Mouse (Mus musculus): Measurements from ENCODE around the gene Raph1. TPM values are rescaled to one million over a fixed set of nuclear protein-coding genes. Genes with fewer than 3 reads are reported as not detected.
A peak's percentile ranks its signal among the peaks of the same experiment; 100 is the strongest.
"Not testable (repeated sequence)": the region's sequence is repeated elsewhere in the genome, so short reads cannot be mapped to it uniquely, and the experiment has no call there.

Raph1 gene
- total RNA-seq, 2 experiments from 2014 or later: 87.3 to 96.3 TPM

DNA sequence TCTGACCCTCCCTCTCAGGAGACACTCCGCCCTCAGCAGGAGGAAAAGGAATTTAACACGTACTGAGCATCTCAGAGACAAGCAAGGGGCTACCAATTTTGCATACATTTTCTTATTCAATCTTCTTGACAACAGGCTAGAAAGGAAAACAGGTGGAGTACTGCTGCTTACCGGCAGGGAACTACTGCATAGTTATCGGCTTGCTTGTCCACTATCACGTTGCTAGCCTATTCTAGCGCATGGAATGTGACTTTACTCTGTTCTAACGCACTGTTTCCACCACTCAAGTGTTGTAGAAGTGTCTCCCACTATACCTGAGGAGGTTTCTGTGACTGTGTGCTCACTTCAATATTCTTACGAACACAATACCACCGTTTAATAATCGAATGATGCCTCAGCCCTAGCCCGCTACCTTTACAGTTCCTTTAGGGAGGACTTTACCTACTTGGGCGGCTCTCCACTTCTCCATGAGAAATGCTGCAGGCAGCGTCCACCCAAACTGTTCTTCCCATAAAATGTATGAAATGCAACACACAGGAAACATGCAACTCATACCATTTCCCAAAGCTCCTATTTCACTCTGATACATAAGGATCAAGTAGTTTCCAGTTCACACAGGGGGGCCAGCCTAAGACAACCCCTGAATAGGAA, 1.5 kb downstream of the Raph1 start:
- DNase-seq: peak; percentile 20

GRCm38 (mm10) chr1:60564691-60565090, 2.2 kb downstream of the Raph1 start:
- no peak for DNase-seq

GRCm38 (mm10) chr1:60563021-60563420, 3.9 kb downstream of the Raph1 start:
- DNase-seq: no peak

DNA sequence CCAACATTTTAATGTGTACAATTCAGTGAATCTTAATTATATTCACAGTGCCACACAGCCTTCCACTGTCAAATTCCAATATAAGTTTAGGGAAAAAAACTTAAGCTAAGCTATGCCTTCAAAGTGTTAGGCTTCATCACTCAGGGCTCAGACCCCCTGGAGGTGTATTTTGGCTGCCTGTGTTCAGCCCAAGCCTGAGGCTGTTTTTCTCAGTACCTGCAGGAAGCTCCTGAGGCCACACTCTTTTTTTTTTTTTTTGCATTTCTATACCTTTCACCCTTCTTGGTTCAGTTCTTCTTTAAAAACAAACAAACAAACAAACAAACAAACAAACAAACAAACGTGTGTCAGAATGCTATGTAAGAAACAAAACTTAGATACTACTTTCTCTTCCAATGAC, 23.2 kb downstream of the Raph1 start:
- DNase-seq: no peak

GRCm38 (mm10) chr1:60539272-60539671, 27.6 kb downstream of the Raph1 start:
- no peak for DNase-seq

DNA sequence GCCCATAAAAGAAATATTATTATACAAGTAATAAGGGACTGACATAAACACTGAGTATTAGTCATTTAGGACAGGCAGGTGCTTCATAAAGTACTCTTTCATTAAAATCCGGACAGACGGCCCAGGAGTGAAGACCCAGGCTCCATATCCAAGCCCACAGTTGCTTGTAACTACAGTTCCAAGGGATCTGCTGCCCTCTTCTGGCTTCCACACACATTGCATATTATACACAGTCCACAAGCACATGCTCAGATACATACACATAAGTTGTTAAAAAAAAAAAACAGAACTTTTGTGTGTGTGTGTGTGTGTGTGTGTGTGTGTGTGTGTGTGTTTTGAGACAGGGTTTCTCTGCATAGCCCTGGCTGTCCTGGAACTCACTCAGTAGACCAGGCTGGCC, 32.0 kb downstream of the Raph1 start:
- DNase-seq: peak; percentile 13

- no peak for DNase-seq
These were observed 36.3 kb downstream of the Raph1 start for GRCm38 (mm10) chr1:60530636-60531035.

DNA sequence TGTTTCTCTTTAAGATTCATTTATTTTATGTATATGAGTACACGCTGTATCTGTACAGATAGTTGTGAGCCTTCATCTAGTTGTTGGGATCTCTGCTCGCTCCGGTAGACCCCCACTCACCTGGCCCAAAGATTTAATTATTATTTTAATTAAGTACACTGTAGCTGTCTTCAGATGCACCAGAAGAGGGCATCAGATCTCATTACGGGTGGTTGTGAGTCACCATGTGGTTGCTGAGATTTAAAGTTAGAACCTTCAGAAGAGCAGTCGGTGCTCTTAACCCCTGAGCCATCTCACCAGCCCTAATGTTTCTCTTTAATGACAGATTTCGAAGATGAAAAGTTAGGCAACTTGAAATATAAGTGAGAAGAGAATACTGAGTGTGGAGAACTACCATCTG, 36.8 kb downstream of the Raph1 start:
- no peak for DNase-seq

DNA sequence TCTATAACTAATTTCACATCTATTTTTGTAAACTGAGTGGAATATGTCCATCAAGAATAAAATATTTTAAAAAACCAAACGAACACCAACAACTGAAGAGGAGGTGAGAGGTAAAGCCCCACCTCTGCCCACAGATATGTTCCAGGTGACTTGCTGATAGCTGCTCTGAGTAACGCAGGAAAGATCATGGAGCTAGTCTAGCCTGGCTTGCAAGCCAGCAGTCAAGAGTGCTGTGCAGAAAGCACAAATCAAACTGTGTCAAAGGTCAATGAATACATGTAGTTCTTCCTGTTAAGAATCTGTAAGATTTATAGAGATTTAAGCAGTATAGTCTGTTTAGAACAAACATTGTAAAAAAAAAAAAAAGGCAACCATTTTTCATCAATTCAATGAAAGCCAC, 56.3 kb downstream of the Raph1 start:
- DNase-seq: no peak

GRCm38 (mm10) chr1:60503456-60503855, 63.4 kb downstream of the Raph1 start:
- DNase-seq: no peak

DNA sequence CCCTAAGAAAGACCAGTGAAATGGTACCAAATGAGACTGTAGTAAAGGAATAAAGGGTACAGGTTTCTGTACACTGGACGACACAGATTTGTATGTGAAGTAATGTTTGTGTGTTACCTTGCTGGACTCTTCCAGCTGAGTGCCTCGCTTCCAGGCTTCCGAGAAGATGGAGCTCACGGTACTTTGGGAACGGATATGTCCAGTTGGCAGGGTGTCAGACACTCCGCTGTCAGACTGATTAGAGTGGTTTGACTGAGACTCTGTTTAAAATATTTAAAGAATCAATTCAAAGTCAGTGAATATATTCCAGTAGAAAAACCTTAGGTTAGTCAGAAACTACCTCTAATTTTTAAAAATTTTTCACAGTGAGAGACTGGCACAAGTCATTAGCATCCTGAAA, 73.5 kb downstream of the Raph1 start:
- no peak for DNase-seq

DNA sequence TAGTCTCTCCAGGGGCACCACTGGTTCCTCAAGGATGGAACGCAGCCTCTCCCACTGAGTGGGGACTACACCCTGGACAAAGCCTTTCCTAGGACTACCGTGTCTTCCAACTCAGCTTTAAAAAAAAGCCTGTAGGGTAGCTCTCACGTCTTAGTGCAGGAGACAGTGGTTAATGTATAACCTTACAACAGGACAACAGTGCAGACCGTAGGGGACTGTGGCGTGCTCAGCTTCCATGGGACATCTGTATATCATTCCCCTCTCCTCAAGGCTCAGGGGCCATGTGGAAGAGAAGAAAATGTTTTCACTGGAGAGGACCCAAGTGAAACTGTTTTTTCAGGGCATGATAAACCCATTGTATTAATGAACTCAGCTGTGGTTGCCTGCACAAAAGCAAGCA, 74.5 kb downstream of the Raph1 start:
- DNase-seq: no peak

GRCm38 (mm10) chr1:60490510-60490909, 76.4 kb downstream of the Raph1 start:
- no peak for DNase-seq

DNA sequence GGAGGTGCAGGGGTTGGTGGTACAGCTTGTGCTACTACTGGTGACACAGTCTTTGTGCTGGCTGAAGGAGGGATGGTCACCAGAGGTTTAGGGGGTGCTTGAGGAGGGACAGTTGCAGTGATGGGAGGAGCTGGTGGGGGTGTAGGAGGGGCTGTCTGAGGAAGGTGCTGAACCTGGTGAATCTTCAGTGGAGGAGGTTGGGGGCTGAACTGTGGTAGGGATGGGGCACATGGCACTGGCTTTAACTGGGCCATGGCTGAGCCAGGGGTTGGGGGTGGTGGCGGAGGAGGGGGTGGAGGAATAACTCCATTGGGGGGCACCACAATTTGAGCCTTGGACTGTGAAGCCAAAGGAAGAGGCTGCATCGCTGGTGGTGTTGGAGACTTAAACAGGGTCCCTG, 77.2 kb downstream of the Raph1 start:
- DNase-seq: no peak

- DNase-seq: no peak
These were observed 78.3 kb downstream of the Raph1 start for GRCm38 (mm10) chr1:60488635-60489034.

- DNase-seq: peak; percentile 25
These were observed 81.3 kb downstream of the Raph1 start for GRCm38 (mm10) chr1:60485649-60486048.

DNA sequence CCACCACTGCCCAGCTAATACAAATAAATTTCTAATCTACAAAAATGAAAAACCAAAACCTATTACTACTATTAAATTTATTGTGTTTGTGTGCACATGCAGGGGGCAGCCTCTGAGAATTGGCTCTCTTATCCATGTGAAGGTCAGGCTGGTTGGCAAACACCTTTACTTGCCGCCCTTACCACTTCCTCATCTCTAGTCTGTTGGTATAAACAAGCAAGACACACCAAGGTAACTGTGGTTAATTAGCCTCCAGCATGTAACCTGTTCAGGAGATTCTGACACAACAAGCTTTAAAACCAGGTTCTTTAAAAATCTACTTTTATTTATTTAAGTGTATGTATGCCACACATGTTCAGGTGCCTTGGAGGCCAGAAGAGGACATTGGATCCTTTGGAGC, 84.0 kb downstream of the Raph1 start:
- no peak for DNase-seq

- DNase-seq: no peak
These were observed 85.3 kb downstream of the Raph1 start for GRCm38 (mm10) chr1:60481561-60481960.

DNA sequence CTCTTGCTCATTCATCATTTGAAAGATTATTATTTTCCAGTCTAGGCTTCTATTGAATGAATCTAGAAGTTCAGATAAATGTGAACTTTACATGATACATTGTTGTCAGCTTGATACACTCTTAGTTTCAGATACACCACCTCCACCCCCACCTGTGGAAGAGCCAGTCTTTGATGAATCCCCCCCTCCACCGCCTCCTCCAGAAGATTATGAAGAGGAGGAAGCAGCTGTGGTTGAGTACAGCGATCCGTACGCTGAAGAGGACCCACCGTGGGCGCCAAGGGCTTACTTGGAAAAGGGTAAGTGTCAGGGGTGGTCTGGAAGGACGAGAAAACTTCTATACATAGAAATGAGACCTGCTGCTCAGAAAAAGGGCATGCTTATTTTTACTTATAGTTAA, 96.4 kb downstream of the Raph1 start:
- DNase-seq: no peak

GRCm38 (mm10) chr1:60469491-60469890, 97.4 kb downstream of the Raph1 start:
- DNase-seq: no peak

DNA sequence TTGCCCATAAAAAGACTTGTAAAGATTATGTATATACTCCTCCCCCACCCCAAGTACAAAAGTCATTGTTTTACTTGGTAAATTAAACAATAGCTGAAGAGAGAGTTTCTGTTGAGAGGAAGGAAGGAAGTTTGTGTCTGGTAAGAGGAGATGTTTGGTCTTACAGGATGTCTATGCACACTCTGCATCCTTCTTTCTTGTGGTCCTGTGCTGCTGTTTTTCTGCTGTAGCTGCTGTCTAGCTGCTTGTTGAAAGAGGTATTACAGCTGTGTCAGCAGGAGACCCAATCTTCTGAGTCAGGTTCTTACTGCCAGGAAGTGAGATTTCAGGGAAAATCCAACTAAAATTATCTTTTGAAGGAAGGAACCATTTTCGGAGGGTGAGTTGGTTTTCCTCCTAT, 106.3 kb downstream of the Raph1 start:
- no peak for DNase-seq

- DNase-seq: no peak
These were observed 117.0 kb downstream of the Raph1 start for GRCm38 (mm10) chr1:60449896-60450295.

DNA sequence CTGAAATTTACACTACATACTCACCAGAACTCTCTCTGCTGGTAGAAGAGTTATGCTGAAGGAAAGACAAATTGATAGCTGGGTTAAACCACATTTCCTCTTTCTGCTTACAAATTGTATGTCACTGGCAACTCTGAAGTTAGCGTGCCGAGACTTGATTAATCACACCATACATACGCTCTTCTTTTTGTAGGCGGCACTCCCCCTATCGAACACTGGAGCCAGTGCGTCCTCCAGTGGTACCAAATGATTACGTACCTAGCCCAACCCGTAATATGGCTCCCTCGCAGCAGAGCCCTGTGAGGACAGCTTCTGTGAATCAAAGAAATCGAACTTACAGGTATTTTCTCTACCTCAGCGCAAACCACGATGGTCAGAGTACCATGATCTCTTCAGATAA, 119.8 kb downstream of the Raph1 start:
- DNase-seq: no peak

- not testable (repeated sequence) for DNase-seq
These were observed 125.5 kb downstream of the Raph1 start for GRCm38 (mm10) chr1:60441438-60441837.

DNA sequence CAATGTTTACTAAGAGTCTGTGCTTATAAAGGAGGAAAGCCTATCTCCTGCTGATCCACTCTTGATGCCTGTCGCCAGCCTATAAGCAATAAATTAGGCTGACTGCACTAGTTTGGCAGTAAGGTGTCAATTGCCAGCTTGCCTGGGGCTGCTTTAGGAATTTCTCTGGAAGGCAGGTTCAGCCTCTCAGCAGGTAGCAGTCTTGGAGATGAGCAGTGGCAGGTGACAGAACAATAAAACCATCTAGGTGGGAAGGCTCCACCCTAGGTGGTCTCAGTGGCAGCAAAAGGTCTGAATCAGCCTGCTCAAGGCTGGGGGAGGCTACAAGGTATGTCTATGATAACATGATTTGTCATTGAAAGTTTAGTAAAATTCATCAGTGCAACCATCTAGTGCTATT, 134.4 kb downstream of the Raph1 start:
- no peak for DNase-seq

All from adrenal gland, postnatal 10 days (tissue).